Mouse (Mus musculus) midbrain, embryonic 14.5 days (tissue): ENCODE results near the gene Megf6. TPM values are rescaled to one million over a fixed set of nuclear protein-coding genes. Genes with fewer than 3 reads are reported as not detected.

Source experiments
- ATAC-seq: fragments of 200-750 bp; cut with Nextera tagmentation; 2 replicates; pipeline ENCODE4 v1.8.0; 2017; ENCODE audit warnings: moderate number of reproducible peaks, moderate library complexity; ENCODE audit not compliant: low FRiP score, low TSS enrichment
- DNase-seq: peaks from one replicate; pipeline ENCODE4 v3.0.0-alpha.2; 2015
- H3K27ac ChIP-seq: fragments of 300-500 bp; sonication (generic); replicated peaks from 2 replicates; pipeline ENCODE4 v1.5.1; 2014; ENCODE audit warnings: mild to moderate bottlenecking, low read depth, low read length, moderate library complexity
- H3K27me3 ChIP-seq: fragments of 300-500 bp; sonication (generic); 2 replicates; pipeline ENCODE4 v1.6.1; 2014; ENCODE audit warnings: low read length, control low read depth, mixed read lengths; ENCODE audit not compliant: control insufficient read depth, insufficient read depth
- H3K36me3 ChIP-seq: fragments of 300-500 bp; sonication (generic); 2 replicates; pipeline ENCODE4 v1.6.1; 2014; ENCODE audit warnings: low read length, control low read depth; ENCODE audit not compliant: control insufficient read depth, insufficient read depth
- H3K4me1 ChIP-seq: fragments of 300-500 bp; sonication (generic); 2 replicates; pipeline ENCODE4 v1.6.1; 2014; ENCODE audit warnings: mild to moderate bottlenecking, antibody characterized with exemption, low read length, control low read depth; ENCODE audit not compliant: control insufficient read depth, insufficient read depth
- H3K4me2 ChIP-seq: fragments of 300-500 bp; sonication (generic); 2 replicates; pipeline ENCODE4 v1.6.1; 2014; ENCODE audit warnings: mild to moderate bottlenecking, low read length, moderate library complexity
- H3K4me3 ChIP-seq: fragments of 300-500 bp; sonication (generic); replicated peaks from 2 replicates; pipeline ENCODE4 v1.5.1; 2014; ENCODE audit warnings: low read depth, low read length
- H3K9ac ChIP-seq: fragments of 300-500 bp; sonication (generic); replicated peaks from 2 replicates; pipeline ENCODE4 v1.6.1; 2014; ENCODE audit warnings: mild to moderate bottlenecking, low read length, moderate library complexity
- H3K9me3 ChIP-seq: fragments of 300-500 bp; sonication (generic); 2 replicates; pipeline ENCODE4 v1.6.1; 2016; ENCODE audit warnings: low read length, control low read depth, mixed read lengths; ENCODE audit not compliant: control insufficient read depth
- WGBS: fragments of 180-500 bp; shearing (Covaris S2); extraction: QIAGEN DNeasy Blood & Tissue Kit; methylation state at CpG from one replicate; pipeline ENCODE4 v1.1.7; 2014; 5-methylcytosine and 5-hydroxymethylcytosine counted together
- polyA plus RNA-seq: library from polyadenylated mRNA; unstranded; fragments of >200 nt; fragmentation: Nextera tagmentation; extraction: Ambion mirVana; gene quantifications from 2 replicates; pipeline ENCODE4 v1.2.1, GENCODE M21; 2014

Gene Megf6
- polyA plus RNA-seq, 1 experiment from 2014 or later: 8.4 TPM

DNA sequence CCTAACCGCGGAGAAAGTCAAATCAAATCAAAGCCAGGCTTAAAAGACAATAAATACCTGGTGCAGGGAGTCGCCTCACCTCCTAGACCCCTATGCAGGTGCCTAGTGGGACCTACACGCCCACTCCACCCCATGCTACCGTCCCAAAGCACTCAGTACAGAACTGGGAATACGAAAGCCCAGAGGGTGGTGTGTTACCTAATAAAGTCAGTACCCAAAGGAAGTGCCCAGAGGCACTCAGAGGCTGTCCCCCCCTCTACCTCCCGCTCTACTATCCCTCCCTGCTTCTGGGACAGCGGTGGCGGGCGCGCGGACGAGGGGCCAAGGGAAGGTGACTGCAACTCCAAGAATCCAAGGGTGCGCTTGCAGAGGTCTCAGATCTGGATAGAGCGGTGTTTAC, 509 bp upstream of the Megf6 start:
- peaks cover 13% of the 10 kb centered on the region for H3K4me1 ChIP-seq
- ATAC-seq: peak; percentile 9; the same call in 1 of the 2 replicates
- no peak for DNase-seq
- peak overlapping the region; percentile 49 for H3K4me3 ChIP-seq
- H3K9ac ChIP-seq: no peak overlapping the region
- H3K27me3 ChIP-seq: peaks cover 31% of the 10 kb centered on the region
- H3K36me3 ChIP-seq: no peaks in the 10 kb centered on the region
- H3K27ac ChIP-seq: no peak overlapping the region
- 2% methylated on average over 15 of the region's 15 CpGs for WGBS
- no peaks in the 10 kb centered on the region for H3K9me3 ChIP-seq
- peak overlapping the region; percentile 93 for H3K4me2 ChIP-seq

DNA sequence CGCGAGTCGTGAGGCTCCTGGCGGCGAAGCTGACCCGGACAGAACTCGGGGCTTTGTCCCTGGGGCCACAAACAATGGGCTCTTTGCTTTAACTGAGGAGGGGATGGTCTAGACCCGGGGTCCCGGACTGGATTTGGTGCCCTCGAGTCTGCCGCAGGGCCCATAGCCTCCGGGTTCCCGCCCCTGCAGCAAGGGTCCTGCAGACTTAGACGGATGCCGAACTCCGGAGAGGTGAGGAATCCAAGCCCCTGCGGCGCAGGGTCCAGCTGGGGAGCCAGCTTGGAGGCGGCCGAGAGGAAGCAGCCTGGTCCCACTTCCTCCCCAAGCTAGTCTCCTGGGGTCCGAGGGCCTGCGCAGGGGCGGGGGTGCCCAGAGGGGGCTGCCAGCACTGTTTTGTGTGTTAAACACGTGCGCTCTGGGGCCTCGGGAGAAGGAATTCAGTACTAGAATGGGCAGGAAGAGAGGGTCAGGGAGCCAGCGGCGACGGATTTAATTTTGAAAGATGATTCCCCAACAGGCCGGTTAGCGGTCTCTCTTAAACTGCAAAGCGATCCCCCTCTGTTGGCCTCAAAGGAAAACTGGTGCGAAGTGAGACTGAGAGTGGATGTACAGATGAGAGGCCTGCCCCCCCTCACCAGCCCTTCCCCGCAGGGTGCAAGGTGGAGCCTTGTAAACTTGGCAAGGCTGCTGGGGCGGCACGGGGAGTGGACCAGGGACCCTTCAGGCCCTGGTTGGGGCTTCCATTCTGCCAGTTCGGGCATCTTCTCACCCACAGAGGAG, 811 bp downstream of the Megf6 start:
- Histone ChIP-seq H3K36me3 (no peaks in the 10 kb centered on the region), H3K27me3 (peaks cover 31% of the 10 kb centered on the region), H3K9me3 (no peaks in the 10 kb centered on the region), H3K9ac (peak overlapping the region; percentile 49), H3K27ac (no peak overlapping the region), H3K4me1 (peaks cover 13% of the 10 kb centered on the region), H3K4me2 (peak overlapping the region; percentile 93), H3K4me3 (peak overlapping the region; percentile 49)
- DNase-seq (peak; percentile 54), ATAC-seq (0 out of 2 replicates have a peak, but pooled peaks have one; percentile 19)
- WGBS: under 1% methylated on average over 36 of the region's 37 CpGs

DNA sequence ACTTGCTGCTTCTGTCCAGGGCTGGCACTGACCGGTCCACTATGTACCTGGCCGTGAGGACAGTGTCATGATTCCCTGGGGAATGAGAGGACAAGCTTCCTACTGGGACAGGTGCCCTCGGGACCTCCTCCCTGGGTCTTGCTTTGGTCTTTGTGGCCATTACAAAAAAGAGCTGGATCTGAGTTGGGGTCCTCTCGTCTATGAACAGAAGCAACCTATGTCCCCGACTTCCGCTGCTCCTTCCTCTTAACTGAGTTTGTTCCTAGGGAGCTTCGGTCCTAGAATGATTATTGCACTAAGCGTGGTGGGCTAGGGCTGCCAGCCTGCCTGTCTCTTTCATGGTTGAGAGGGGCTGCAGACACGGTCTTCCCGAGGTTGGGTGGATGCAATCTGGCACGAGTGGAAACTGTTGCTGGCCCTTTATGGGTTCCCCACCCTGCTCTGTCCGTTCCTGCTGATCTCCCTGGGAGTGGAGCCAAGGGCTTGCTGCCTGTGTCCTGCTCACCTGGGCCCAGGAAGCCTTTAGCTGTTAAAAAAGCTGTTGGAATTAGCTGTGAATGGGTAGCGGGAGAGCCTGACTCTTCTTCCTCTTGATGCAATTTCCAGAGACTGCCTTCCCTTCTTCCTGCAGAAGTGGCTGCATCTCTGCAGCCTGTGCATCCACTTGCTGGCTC, 1.5 kb downstream of the Megf6 start:
- Histone ChIP-seq H3K27me3 (peaks cover 31% of the 10 kb centered on the region), H3K4me3 (peak overlapping the region; percentile 49; the same call in 1 of the 2 replicates), H3K4me2 (peak overlapping the region; percentile 93), H3K9me3 (no peaks in the 10 kb centered on the region), H3K9ac (0 out of 2 replicates have a peak overlapping the region, but pooled peaks have one; percentile 7), H3K27ac (no peak overlapping the region), H3K4me1 (peaks cover 13% of the 10 kb centered on the region), H3K36me3 (no peaks in the 10 kb centered on the region)
- no peak for DNase-seq
- WGBS: 39% methylated on average over 13 of the region's 13 CpGs
- ATAC-seq: no peak

- Histone ChIP-seq H3K36me3 (no peaks in the 10 kb centered on the region), H3K4me1 (no peaks in the 10 kb centered on the region), H3K9me3 (no peaks in the 10 kb centered on the region), H3K4me3 (no peak overlapping the region), H3K27ac (no peak overlapping the region), H3K27me3 (no peaks in the 10 kb centered on the region), H3K9ac (no peak overlapping the region), H3K4me2 (no peak overlapping the region)
- WGBS: 79% methylated on average over 8 of the region's 8 CpGs
- no peak for DNase-seq
- no peak for ATAC-seq
These were observed 6.7 kb downstream of the Megf6 start for GRCm38 (mm10) chr4:154177257-154177656.

DNA sequence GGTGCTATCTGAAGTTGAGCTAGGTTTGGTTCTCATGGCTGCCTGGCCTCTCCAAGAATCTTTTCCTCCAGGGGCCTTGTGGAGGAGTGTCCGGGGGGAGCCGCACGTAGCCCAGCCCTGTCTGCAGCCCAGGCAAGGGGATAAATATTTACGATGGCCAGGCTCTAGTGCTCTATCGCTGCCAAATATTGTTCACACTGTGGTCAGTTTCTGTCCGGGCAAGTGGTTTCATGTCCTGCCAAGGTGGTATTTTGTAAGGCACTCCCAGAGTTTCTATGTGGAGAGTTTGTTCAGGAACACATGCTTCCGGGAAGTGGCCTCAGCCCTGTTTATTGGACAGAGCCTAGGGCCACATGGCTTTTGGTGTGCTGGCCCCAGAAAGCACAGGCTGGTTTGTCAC, 10.5 kb downstream of the Megf6 start:
- Histone ChIP-seq H3K4me2 (no peak overlapping the region), H3K9ac (no peak overlapping the region), H3K9me3 (no peaks in the 10 kb centered on the region), H3K27me3 (no peaks in the 10 kb centered on the region), H3K4me3 (no peak overlapping the region), H3K36me3 (no peaks in the 10 kb centered on the region), H3K27ac (no peak overlapping the region), H3K4me1 (no peaks in the 10 kb centered on the region)
- DNase-seq: no peak
- no peak for ATAC-seq
- 92% methylated on average over 7 of the region's 7 CpGs for WGBS

DNA sequence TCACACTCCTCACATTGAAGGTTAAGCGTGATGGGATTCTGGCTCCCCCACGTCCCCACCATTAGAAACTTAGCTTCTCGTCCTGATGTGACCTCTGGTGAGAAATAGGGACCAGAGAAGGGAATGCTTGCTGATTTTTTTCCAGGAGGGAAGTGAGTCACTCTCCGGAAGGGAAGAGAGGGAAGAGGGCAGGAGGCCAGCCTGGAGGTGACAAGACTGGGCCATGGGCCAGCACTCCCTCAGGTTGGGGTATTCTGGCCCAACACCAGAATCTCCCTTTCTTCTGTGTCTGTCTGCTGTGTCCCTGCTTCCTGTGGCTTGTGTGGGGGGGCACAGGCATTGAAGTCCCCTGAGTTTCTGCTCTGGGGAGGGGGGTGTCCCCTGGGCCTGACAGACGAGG, 13.0 kb downstream of the Megf6 start:
- ATAC-seq: no peak
- WGBS: 86% methylated on average over 5 of the region's 5 CpGs
- no peaks in the 10 kb centered on the region for H3K36me3 ChIP-seq

GRCm38 (mm10) chr4:154185001-154185400, 14.5 kb downstream of the Megf6 start:
- no peaks in the 10 kb centered on the region for H3K4me1 ChIP-seq
- H3K27me3 ChIP-seq: no peaks in the 10 kb centered on the region
- 79% methylated on average over 5 of the region's 5 CpGs for WGBS
- no peak overlapping the region for H3K27ac ChIP-seq
- ATAC-seq (no peak), DNase-seq (no peak)
- no peak overlapping the region for H3K4me2 ChIP-seq
- H3K9ac ChIP-seq: no peak overlapping the region
- H3K36me3 ChIP-seq: no peaks in the 10 kb centered on the region
- H3K4me3 ChIP-seq: no peak overlapping the region
- H3K9me3 ChIP-seq: no peaks in the 10 kb centered on the region

More for the DNA sequence above, 13.0 kb downstream of the Megf6 start:
- no peaks in the 10 kb centered on the region for H3K9me3 ChIP-seq
- no peak overlapping the region for H3K4me3 ChIP-seq
- H3K27me3 ChIP-seq: no peaks in the 10 kb centered on the region
- no peak overlapping the region for H3K9ac ChIP-seq
- no peaks in the 10 kb centered on the region for H3K4me1 ChIP-seq
- no peak for DNase-seq
- no peak overlapping the region for H3K4me2 ChIP-seq
- H3K27ac ChIP-seq: no peak overlapping the region

GRCm38 (mm10) chr4:154186002-154186537, 15.5 kb downstream of the Megf6 start:
- H3K9me3 ChIP-seq: no peaks in the 10 kb centered on the region
- H3K4me2 ChIP-seq: no peak overlapping the region
- DNase-seq (no peak), ATAC-seq (no peak)
- H3K4me1 ChIP-seq: no peaks in the 10 kb centered on the region
- no peak overlapping the region for H3K9ac ChIP-seq
- H3K27ac ChIP-seq: no peak overlapping the region
- H3K27me3 ChIP-seq: no peaks in the 10 kb centered on the region
- H3K36me3 ChIP-seq: no peaks in the 10 kb centered on the region
- 88% methylated on average over 11 of the region's 11 CpGs for WGBS
- H3K4me3 ChIP-seq: no peak overlapping the region
